Mouse (Mus musculus): ENCODE results near the gene Spesp1.
A peak's percentile ranks its signal among the peaks of the same experiment; 100 is the strongest.

Gene Spesp1

GRCm38 (mm10) chr9:62245612-62246379, 36.2 kb downstream of the Spesp1 start:
- no peak for DNase-seq (ENCODE audit: low spot score)

- no peak for DNase-seq (ENCODE audit: low spot score)
These were observed 37.4 kb downstream of the Spesp1 start for GRCm38 (mm10) chr9:62244612-62245010.

- DNase-seq (ENCODE audit: low spot score) = peak; percentile 78
These were observed 37.9 kb downstream of the Spesp1 start for GRCm38 (mm10) chr9:62243991-62244611.

GRCm38 (mm10) chr9:62240036-62240435, 42.0 kb downstream of the Spesp1 start:
- DNase-seq (ENCODE audit: low spot score) = no peak

GRCm38 (mm10) chr9:62237381-62237980, 44.5 kb downstream of the Spesp1 start:
- DNase-seq (ENCODE audit: low spot score) = no peak

GRCm38 (mm10) chr9:62235501-62235900, 46.5 kb downstream of the Spesp1 start:
- no peak for DNase-seq (ENCODE audit: low spot score)

GRCm38 (mm10) chr9:62232649-62233048, 49.4 kb downstream of the Spesp1 start:
- no peak for DNase-seq (ENCODE audit: low spot score)

GRCm38 (mm10) chr9:62231046-62231445, 51.0 kb downstream of the Spesp1 start:
- no peak for DNase-seq (ENCODE audit: low spot score)

GRCm38 (mm10) chr9:62229985-62230384, 52.0 kb downstream of the Spesp1 start:
- no peak for DNase-seq (ENCODE audit: low spot score)

GRCm38 (mm10) chr9:62222481-62222880, 59.5 kb downstream of the Spesp1 start:
- no peak for DNase-seq (ENCODE audit: low spot score)

- DNase-seq (ENCODE audit: low spot score) = no peak
These were observed 60.0 kb downstream of the Spesp1 start for GRCm38 (mm10) chr9:62222029-62222428.
